Mouse (Mus musculus): ENCODE results near the gene Rpl38.
"Not testable (repeated sequence)": the region's sequence is repeated elsewhere in the genome, so short reads cannot be mapped to it uniquely, and the experiment has no call there.

- not testable (repeated sequence) for TF ChIP-seq CTCF (IDR thresholded peaks at IDR 0.05; ENCODE audit: borderline replicate concordance, control insufficient read depth, extremely low read depth, insufficient read depth, low read length, poor library complexity); POLR2A (IDR thresholded peaks at IDR 0.05; ENCODE audit: control insufficient read depth, extremely low read depth, insufficient read depth, low read length, poor library complexity)
These were observed 415 bp upstream of the Rpl38 start for GRCm38 (mm10) chr11:114667932-114668285.

Data from thymus, adult 2 months (tissue).